Mouse (Mus musculus) cerebral cortex, adult 2 months (tissue): Measurements from ENCODE around the gene Gpr83.

Experiments
- WGBS: fragments of 180-500 bp; shearing (Covaris S2); methylation state at CpG from one replicate; pipeline ENCODE4 v1.1.7; 2018; 5-methylcytosine and 5-hydroxymethylcytosine counted together

Gpr83 gene

GRCm38 (mm10) chr9:14905956-14906355, 45.9 kb downstream of the Gpr83 start:
- WGBS, result 76% methylated on average over 3 of the region's 3 CpGs

GRCm38 (mm10) chr9:14907816-14908415, 47.9 kb downstream of the Gpr83 start:
- WGBS, result 46% methylated on average over 7 of the region's 7 CpGs

- WGBS, result 58% methylated on average over 5 of the region's 5 CpGs
These were observed 50.0 kb downstream of the Gpr83 start for GRCm38 (mm10) chr9:14909981-14910380.

- 47% methylated on average over 2 of the region's 2 CpGs for WGBS
These were observed 52.0 kb downstream of the Gpr83 start for GRCm38 (mm10) chr9:14912037-14912436.

GRCm38 (mm10) chr9:14917661-14918060, 57.7 kb downstream of the Gpr83 start:
- 91% methylated on average over 2 of the region's 2 CpGs for WGBS

GRCm38 (mm10) chr9:14918825-14919668, 59.0 kb downstream of the Gpr83 start:
- WGBS, result 63% methylated on average over 5 of the region's 5 CpGs
